Mouse (Mus musculus) lung, adult 2 months (tissue): ENCODE measurements around the gene Dhh.

ENCODE experiments used
- CTCF ChIP-seq: fragments of 200-500 bp; IDR thresholded peaks from 2 replicates; pipeline ENCODE4 v1.5.1; 2011; ENCODE audit warnings: mild to moderate bottlenecking, low read length, control low read depth; ENCODE audit not compliant: insufficient read depth
- POLR2A ChIP-seq: fragments of 200-500 bp; IDR thresholded peaks from 2 replicates; pipeline ENCODE4 v1.6.1; 2011; ENCODE audit warnings: low read depth, mild to moderate bottlenecking, control low read depth, low read length, borderline replicate concordance; ENCODE audit errors: extremely low read depth

GRCm38 (mm10) chr15:98922581-98922980 lies 24.2 kb upstream of the Dhh start:
- TF ChIP-seq CTCF, result no peak
- no peak for TF ChIP-seq POLR2A
